Mouse (Mus musculus): ENCODE data around the gene Fhad1. TPM values are rescaled to one million over a fixed set of nuclear protein-coding genes. Genes with fewer than 3 reads are reported as not detected.

The Fhad1 gene
- total and polyA plus RNA-seq, 3 experiments: 4.8 to 8.6 (median 5.5) TPM

GRCm38 (mm10) chr4:142039662-142040353 is 24.9 kb upstream of the Fhad1 start:
- dilution Hi-C loops (cut with MboI; ENCODE audit: extremely low pct_ligation_motif_present, extremely low pct_unique_long_range_greater_than_20kb, low sequenced_read_pairs): no loop called here
- Histone ChIP-seq H3K4me1 (ENCODE audit: control insufficient read depth in 1 of 2, insufficient read depth in 2 of 2) (peaks cover 3 to 17% of the 10 kb centered on the region in 2 experiments; a peak in 3 of 4 replicates), H3K79me2 (replicated peaks; ENCODE audit: control insufficient read depth, extremely low read depth, insufficient read depth, poor library complexity, severe bottlenecking) (no peaks in the 10 kb centered on the region), H3K27me3 (replicated peaks) (no peaks in the 10 kb centered on the region), H3K9me3 (replicated peaks; ENCODE audit: low read length) (no peaks in the 10 kb centered on the region), H3K4me2 (ENCODE audit: insufficient read depth, low read depth, poor library complexity, severe bottlenecking) (no peak overlapping the region), H3K27ac (ENCODE audit: insufficient read depth, low read depth) (no peak overlapping the region), H3K36me3 (replicated peaks in 1 of 2; ENCODE audit: control insufficient read depth in 1 of 2, insufficient read depth in 1 of 2, low read length in 1 of 2) (peaks cover 0 to 11% of the 10 kb centered on the region in 2 experiments), H3K4me3 (replicated peaks in 1 of 3; ENCODE audit: low read depth in 2 of 3, low read length in 2 of 3, poor library complexity in 1 of 3) (no peak overlapping the region), H3K9ac (ENCODE audit: insufficient read depth, low read depth) (no peak overlapping the region)
- no peak for DNase-seq (ENCODE audit: extremely low read depth)
- in situ Hi-C loops (cut with MboI; ENCODE audit: low pct_ligation_motif_present, low pct_unique_long_range_greater_than_20kb, low sequenced_read_pairs): no loop called here
- TF ChIP-seq MXI1 (IDR thresholded peaks at IDR 0.05; ENCODE audit: low read depth, low read length) (no peak), SIN3A (IDR thresholded peaks at IDR 0.05; ENCODE audit: low read length) (no peak), UBTF (IDR thresholded peaks at IDR 0.05; ENCODE audit: low read depth, low read length) (no peak), CHD2 (IDR thresholded peaks at IDR 0.05; ENCODE audit: low read length) (no peak), POLR2AphosphoS2 (IDR thresholded peaks at IDR 0.05; ENCODE audit: low read depth, low read length) (no peak), RCOR1 (conservative IDR thresholded peaks at IDR 0.05; ENCODE audit: low read depth, low read length) (no peak), RAD21 (IDR thresholded peaks at IDR 0.05; ENCODE audit: low read depth, low read length) (no peak), ETS1 (conservative IDR thresholded peaks at IDR 0.05; ENCODE audit: low read depth, low read length) (no peak), ELF1 (IDR thresholded peaks at IDR 0.05; ENCODE audit: low read depth, low read length) (no peak), ZMIZ1 (IDR thresholded peaks at IDR 0.05; ENCODE audit: low read depth, low read length) (no peak)

- TF ChIP-seq RAD21 (IDR thresholded peaks at IDR 0.05; ENCODE audit: low read depth, low read length) (no peak), CHD2 (IDR thresholded peaks at IDR 0.05; ENCODE audit: low read length) (no peak), UBTF (IDR thresholded peaks at IDR 0.05; ENCODE audit: low read depth, low read length) (no peak), ZKSCAN1 (IDR thresholded peaks at IDR 0.05; ENCODE audit: borderline replicate concordance, low read depth, low read length) (no peak), NELFE (IDR thresholded peaks at IDR 0.05; ENCODE audit: low read depth, low read length) (no peak), MYC (IDR thresholded peaks at IDR 0.05; ENCODE audit: low read depth, low read length) (no peak), IRF4 (IDR thresholded peaks at IDR 0.05; ENCODE audit: low read depth, low read length) (no peak), MXI1 (IDR thresholded peaks at IDR 0.05; ENCODE audit: low read depth, low read length) (no peak), MAZ (IDR thresholded peaks at IDR 0.05; ENCODE audit: low read depth, low read length) (no peak), JUN (IDR thresholded peaks at IDR 0.05; ENCODE audit: insufficient read depth, low read depth, low read length) (no peak), POLR2AphosphoS2 (IDR thresholded peaks at IDR 0.05; ENCODE audit: low read depth, low read length) (no peak), ZC3H11A (IDR thresholded peaks at IDR 0.05; ENCODE audit: low read depth, low read length) (no peak), USF2 (conservative IDR thresholded peaks at IDR 0.05; ENCODE audit: low read depth, low read length) (no peak), GABPA (IDR thresholded peaks at IDR 0.05; ENCODE audit: insufficient replicate concordance, low read depth, low read length) (no peak), TCF12 (IDR thresholded peaks at IDR 0.05; ENCODE audit: low read depth, low read length) (no peak)
- H3K27ac ChIP-seq (ENCODE audit: insufficient read depth, low read depth): no peak overlapping the region
- H3K79me2 ChIP-seq (replicated peaks; ENCODE audit: control insufficient read depth, extremely low read depth, insufficient read depth, poor library complexity, severe bottlenecking): no peaks in the 10 kb centered on the region
- peaks cover 0 to 11% of the 10 kb centered on the region in 2 experiments for H3K36me3 ChIP-seq (replicated peaks in 1 of 2; ENCODE audit: control insufficient read depth in 1 of 2, insufficient read depth in 1 of 2, low read length in 1 of 2)
- H3K27me3 ChIP-seq (replicated peaks): no peaks in the 10 kb centered on the region
- dilution Hi-C loops (cut with MboI; ENCODE audit: extremely low pct_ligation_motif_present, extremely low pct_unique_long_range_greater_than_20kb, low sequenced_read_pairs): no loop called here
- peaks cover 0 to 5% of the 10 kb centered on the region in 2 experiments; a peak in 2 of 4 replicates for H3K4me1 ChIP-seq (ENCODE audit: control insufficient read depth in 1 of 2, insufficient read depth in 2 of 2)
- H3K9me3 ChIP-seq (replicated peaks; ENCODE audit: low read length): no peaks in the 10 kb centered on the region
- in situ Hi-C loops (cut with MboI; ENCODE audit: low pct_ligation_motif_present, low pct_unique_long_range_greater_than_20kb, low sequenced_read_pairs): no loop called here
- no peak overlapping the region for H3K4me3 ChIP-seq (replicated peaks in 1 of 3; ENCODE audit: low read depth in 2 of 3, low read length in 2 of 3, poor library complexity in 1 of 3)
- no peak overlapping the region for H3K9ac ChIP-seq (ENCODE audit: insufficient read depth, low read depth)
- DNase-seq (ENCODE audit: extremely low read depth): no peak
- no peak overlapping the region for H3K4me2 ChIP-seq (ENCODE audit: insufficient read depth, low read depth, poor library complexity, severe bottlenecking)
Measured at GRCm38 (mm10) chr4:142037897-142038296, 23.0 kb upstream of the Fhad1 start.
